Mouse (Mus musculus) lung, postnatal 0 days (tissue): ENCODE data around the gene Gm9903.

ENCODE experiments used
- CTCF ChIP-seq: IDR thresholded peaks from 2 replicates; pipeline ENCODE4 v1.5.1; 2016; ENCODE audit warnings: antibody characterized with exemption, mild to moderate bottlenecking
- EP300 ChIP-seq: IDR thresholded peaks from 2 replicates; pipeline ENCODE4 v1.6.1; 2016; ENCODE audit warnings: antibody characterized with exemption, mild to moderate bottlenecking, control low read depth

DNA sequence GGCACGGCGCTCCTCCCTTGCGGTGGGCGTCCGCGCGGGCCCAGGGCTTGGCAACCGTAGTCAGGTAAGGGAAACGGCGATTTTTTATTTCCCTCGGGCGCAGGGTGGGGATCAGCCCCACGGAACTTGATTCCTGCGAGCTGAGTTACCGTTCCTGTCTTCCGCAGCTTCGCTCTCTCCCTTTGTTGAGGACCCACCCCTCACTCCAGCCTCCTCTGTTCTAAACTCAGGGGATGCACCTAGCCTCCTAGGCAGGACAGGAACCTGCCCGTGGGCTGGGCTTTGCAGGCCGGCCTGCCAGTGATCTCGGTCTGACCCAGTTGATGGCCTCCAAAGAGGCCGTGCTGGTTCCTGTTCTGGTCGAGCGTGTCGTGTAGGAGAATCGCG, 28.9 kb downstream of the Gm9903 start:
- TF ChIP-seq CTCF (no peak), EP300 (no peak)
